Mouse (Mus musculus): ENCODE data around the gene 2310009B15Rik. TPM values are rescaled to one million over a fixed set of nuclear protein-coding genes. Genes with fewer than 3 reads are reported as not detected.

2310009B15Rik gene
- 6.6 and 20.4 TPM in 2 replicates for total RNA-seq (2017)

- ATAC-seq (replicated peaks; ENCODE audit: low read depth, poor library complexity, severe bottlenecking) = peak; percentile 90
Observed at GRCm38 (mm10) chr1:138856101-138856950, at the start of gene 2310009B15Rik. Gene 2310009B15Rik (minus strand): TSS chr1:138856852.

GRCm38 (mm10) chr1:138906256-138906655 lies 49.6 kb upstream of the 2310009B15Rik start:
- ATAC-seq (replicated peaks; ENCODE audit: low read depth, poor library complexity, severe bottlenecking) = no peak

GRCm38 (mm10) chr1:138905092-138905765 lies 48.6 kb upstream of the 2310009B15Rik start:
- no peak for ATAC-seq (replicated peaks; ENCODE audit: low read depth, poor library complexity, severe bottlenecking)

- no peak for ATAC-seq (replicated peaks; ENCODE audit: low read depth, poor library complexity, severe bottlenecking)
Observed at GRCm38 (mm10) chr1:138903894-138904293, 47.2 kb upstream of the 2310009B15Rik start.

- no peak for ATAC-seq (replicated peaks; ENCODE audit: low read depth, poor library complexity, severe bottlenecking)
Observed at GRCm38 (mm10) chr1:138901431-138902117, 44.9 kb upstream of the 2310009B15Rik start.

- no peak for ATAC-seq (replicated peaks; ENCODE audit: low read depth, poor library complexity, severe bottlenecking)
Observed at GRCm38 (mm10) chr1:138896088-138896487, 39.4 kb upstream of the 2310009B15Rik start.

- ATAC-seq (replicated peaks; ENCODE audit: low read depth, poor library complexity, severe bottlenecking) = no peak
Observed at GRCm38 (mm10) chr1:138877470-138878254, 21.0 kb upstream of the 2310009B15Rik start.

- no peak for ATAC-seq (replicated peaks; ENCODE audit: low read depth, poor library complexity, severe bottlenecking)
Observed at GRCm38 (mm10) chr1:138876371-138877045, 19.9 kb upstream of the 2310009B15Rik start.

GRCm38 (mm10) chr1:138850823-138851222 lies 5.8 kb downstream of the 2310009B15Rik start:
- no peak for ATAC-seq (replicated peaks; ENCODE audit: low read depth, poor library complexity, severe bottlenecking)

- ATAC-seq (replicated peaks; ENCODE audit: low read depth, poor library complexity, severe bottlenecking) = no peak
Observed at GRCm38 (mm10) chr1:138850161-138850539, 6.5 kb downstream of the 2310009B15Rik start.

GRCm38 (mm10) chr1:138849531-138850160 lies 7.0 kb downstream of the 2310009B15Rik start:
- no peak for ATAC-seq (replicated peaks; ENCODE audit: low read depth, poor library complexity, severe bottlenecking)

GRCm38 (mm10) chr1:138848511-138849109 lies 8.0 kb downstream of the 2310009B15Rik start, which contains the start of gene Lhx9:
Gene Lhx9 (minus strand): TSS chr1:138848577.
- peak; percentile 61 for ATAC-seq (replicated peaks; ENCODE audit: low read depth, poor library complexity, severe bottlenecking)

GRCm38 (mm10) chr1:138848026-138848425 lies 8.6 kb downstream of the 2310009B15Rik start:
- ATAC-seq (replicated peaks; ENCODE audit: low read depth, poor library complexity, severe bottlenecking) = no peak

- no peak for ATAC-seq (replicated peaks; ENCODE audit: low read depth, poor library complexity, severe bottlenecking)
Observed at GRCm38 (mm10) chr1:138847146-138847545, 9.5 kb downstream of the 2310009B15Rik start.

GRCm38 (mm10) chr1:138846581-138846980 lies 10.1 kb downstream of the 2310009B15Rik start:
- ATAC-seq (replicated peaks; ENCODE audit: low read depth, poor library complexity, severe bottlenecking) = no peak

GRCm38 (mm10) chr1:138846131-138846530 lies 10.5 kb downstream of the 2310009B15Rik start:
- ATAC-seq (replicated peaks; ENCODE audit: low read depth, poor library complexity, severe bottlenecking) = no peak

GRCm38 (mm10) chr1:138845481-138845880 lies 11.2 kb downstream of the 2310009B15Rik start:
- no peak for ATAC-seq (replicated peaks; ENCODE audit: low read depth, poor library complexity, severe bottlenecking)

- no peak for ATAC-seq (replicated peaks; ENCODE audit: low read depth, poor library complexity, severe bottlenecking)
Observed at GRCm38 (mm10) chr1:138844166-138844565, 12.5 kb downstream of the 2310009B15Rik start.
